Mouse (Mus musculus): Measurements from ENCODE around the gene Elmo1. TPM values are rescaled to one million over a fixed set of nuclear protein-coding genes. Genes with fewer than 3 reads are reported as not detected.

Elmo1 gene
- polyA plus RNA-seq, 1 experiment = 1.7 TPM

- no peaks in the 10 kb centered on the region; the same call in 1 of the 2 replicates for H3K4me1 ChIP-seq (ENCODE audit: control insufficient read depth, insufficient read depth, insufficient read length, low read length)
- no peak overlapping the region for H3K4me3 ChIP-seq (ENCODE audit: insufficient read depth, low read depth, low read length)
- H3K27ac ChIP-seq (replicated peaks; ENCODE audit: low read depth, low read length) = no peak overlapping the region
Measured at GRCm38 (mm10) chr13:20384846-20385245, 294.4 kb downstream of the Elmo1 start.

GRCm38 (mm10) chr13:20385423-20385822, 295.0 kb downstream of the Elmo1 start:
- Histone ChIP-seq H3K27ac (replicated peaks; ENCODE audit: low read depth, low read length) (no peak overlapping the region), H3K4me1 (ENCODE audit: control insufficient read depth, insufficient read depth, insufficient read length, low read length) (no peaks in the 10 kb centered on the region; the same call in 1 of the 2 replicates), H3K4me3 (ENCODE audit: insufficient read depth, low read depth, low read length) (no peak overlapping the region)

- no peak overlapping the region for H3K4me3 ChIP-seq (ENCODE audit: insufficient read depth, low read depth, low read length)
- no peaks in the 10 kb centered on the region; the same call in 1 of the 2 replicates for H3K4me1 ChIP-seq (ENCODE audit: control insufficient read depth, insufficient read depth, insufficient read length, low read length)
- peak overlapping the region; percentile 50 for H3K27ac ChIP-seq (replicated peaks; ENCODE audit: low read depth, low read length)
Measured at GRCm38 (mm10) chr13:20386462-20387141, 296.2 kb downstream of the Elmo1 start.

- Histone ChIP-seq H3K27ac (replicated peaks; ENCODE audit: low read depth, low read length) (no peak overlapping the region), H3K4me3 (ENCODE audit: insufficient read depth, low read depth, low read length) (no peak overlapping the region), H3K4me1 (ENCODE audit: control insufficient read depth, insufficient read depth, insufficient read length, low read length) (no peaks in the 10 kb centered on the region; the same call in 1 of the 2 replicates)
Measured at GRCm38 (mm10) chr13:20392824-20393598, 302.6 kb downstream of the Elmo1 start.

GRCm38 (mm10) chr13:20397744-20398143, 307.3 kb downstream of the Elmo1 start:
- Histone ChIP-seq H3K27ac (replicated peaks; ENCODE audit: low read depth, low read length) (no peak overlapping the region), H3K4me3 (ENCODE audit: insufficient read depth, low read depth, low read length) (no peak overlapping the region), H3K4me1 (ENCODE audit: control insufficient read depth, insufficient read depth, insufficient read length, low read length) (no peaks in the 10 kb centered on the region; the same call in 1 of the 2 replicates)

GRCm38 (mm10) chr13:20398311-20398710, 307.9 kb downstream of the Elmo1 start:
- Histone ChIP-seq H3K27ac (replicated peaks; ENCODE audit: low read depth, low read length) (no peak overlapping the region), H3K4me3 (ENCODE audit: insufficient read depth, low read depth, low read length) (no peak overlapping the region), H3K4me1 (ENCODE audit: control insufficient read depth, insufficient read depth, insufficient read length, low read length) (no peaks in the 10 kb centered on the region; the same call in 1 of the 2 replicates)

GRCm38 (mm10) chr13:20404530-20404929, 314.1 kb downstream of the Elmo1 start:
- Histone ChIP-seq H3K4me3 (ENCODE audit: insufficient read depth, low read depth, low read length) (no peak overlapping the region), H3K4me1 (ENCODE audit: control insufficient read depth, insufficient read depth, insufficient read length, low read length) (no peaks in the 10 kb centered on the region), H3K27ac (replicated peaks; ENCODE audit: low read depth, low read length) (no peak overlapping the region)

- Histone ChIP-seq H3K27ac (replicated peaks; ENCODE audit: low read depth, low read length) (no peak overlapping the region), H3K4me1 (ENCODE audit: control insufficient read depth, insufficient read depth, insufficient read length, low read length) (no peaks in the 10 kb centered on the region), H3K4me3 (ENCODE audit: insufficient read depth, low read depth, low read length) (no peak overlapping the region)
Measured at GRCm38 (mm10) chr13:20406470-20407213, 316.2 kb downstream of the Elmo1 start.

GRCm38 (mm10) chr13:20410306-20411101, 320.1 kb downstream of the Elmo1 start:
- H3K4me3 ChIP-seq (ENCODE audit: insufficient read depth, low read depth, low read length) = no peak overlapping the region
- H3K4me1 ChIP-seq (ENCODE audit: control insufficient read depth, insufficient read depth, insufficient read length, low read length) = no peaks in the 10 kb centered on the region
- H3K27ac ChIP-seq (replicated peaks; ENCODE audit: low read depth, low read length) = no peak overlapping the region

GRCm38 (mm10) chr13:20416691-20417660, 326.6 kb downstream of the Elmo1 start:
- Histone ChIP-seq H3K4me3 (ENCODE audit: insufficient read depth, low read depth, low read length) (no peak overlapping the region), H3K4me1 (ENCODE audit: control insufficient read depth, insufficient read depth, insufficient read length, low read length) (no peaks in the 10 kb centered on the region), H3K27ac (replicated peaks; ENCODE audit: low read depth, low read length) (no peak overlapping the region)

GRCm38 (mm10) chr13:20430998-20431397, 340.6 kb downstream of the Elmo1 start:
- no peaks in the 10 kb centered on the region for H3K4me1 ChIP-seq (ENCODE audit: control insufficient read depth, insufficient read depth, insufficient read length, low read length)
- no peak overlapping the region for H3K4me3 ChIP-seq (ENCODE audit: insufficient read depth, low read depth, low read length)

GRCm38 (mm10) chr13:20433221-20433858, 342.9 kb downstream of the Elmo1 start:
- no peaks in the 10 kb centered on the region for H3K4me1 ChIP-seq (ENCODE audit: control insufficient read depth, insufficient read depth, insufficient read length, low read length)
- no peak overlapping the region for H3K27ac ChIP-seq (replicated peaks; ENCODE audit: low read depth, low read length)
- no peak overlapping the region for H3K4me3 ChIP-seq (ENCODE audit: insufficient read depth, low read depth, low read length)

More at GRCm38 (mm10) chr13:20430998-20431397, 340.6 kb downstream of the Elmo1 start:
- no peak overlapping the region for H3K27ac ChIP-seq (replicated peaks; ENCODE audit: low read depth, low read length)

- Histone ChIP-seq H3K4me3 (ENCODE audit: insufficient read depth, low read depth, low read length) (no peak overlapping the region), H3K4me1 (ENCODE audit: control insufficient read depth, insufficient read depth, insufficient read length, low read length) (no peaks in the 10 kb centered on the region), H3K27ac (replicated peaks; ENCODE audit: low read depth, low read length) (no peak overlapping the region)
Measured at GRCm38 (mm10) chr13:20434071-20434470, 343.7 kb downstream of the Elmo1 start.
